Comparison of ENCODE assay signal across 9 mouse cellular contexts in genomic region chr6:87494339-87494738, GRCm38 (mm10). TPM values are rescaled to one million over a fixed set of nuclear protein-coding genes. Genes with fewer than 3 reads are reported as not detected.
DNase-seq lines count a peak whose midpoint lies in the region; TF ChIP-seq lines count a peak whose summit lies in the region.
"Had no signal": no experiment of that assay in that cellular context is flagged by ENCODE, and none has a peak within 500 bp of the region (broad histone marks: within the 10 kb centered on the region; RNA-seq: fewer than 3 reads in every experiment).

No protein-coding gene starts in this region.

- no peak overlapping the region for H3K27ac ChIP-seq in bone marrow macrophage, adult 2 months (ENCODE audit: insufficient read depth, low read depth, low read length)

- peaks cover 47% of the 10 kb centered on the region for H3K4me1 ChIP-seq in bone marrow macrophage, adult 2 months (ENCODE audit: control insufficient read depth, insufficient read depth, low read length)

- no peak for TF ChIP-seq CTCF in bone marrow macrophage, adult 2 months (IDR thresholded peaks at IDR 0.05; ENCODE audit: low read depth, low read length)

- peak; percentile 93 for DNase-seq in heart, adult 11 months
- DNase-seq in heart, postnatal 10 days: no peak
- DNase-seq in kidney, postnatal 10 days: peak; percentile 32
- DNase-seq in lung, postnatal 36 days: peak; percentile 60
- no peak for DNase-seq in left cerebral cortex, postnatal 25 days (ENCODE audit: low spot score in 2 of 2)
- DNase-seq in cerebellum, adult 9-10 months: no peak
- no peak for DNase-seq in gastrocnemius, adult 18-20 months (ENCODE audit: low spot score)
- DNase-seq: gastrocnemius, postnatal 14 days had no signal

- intact Hi-C loops in heart, postnatal 10 days (cut with DNase I): loop anchor here (2.0 kb wide), 1 partner anchor 18 kb away; no protein-coding TSS in a partner anchor
- intact Hi-C loops in left cerebral cortex, postnatal 25 days (cut with DNase I): no loop called here

- peak overlapping the region; percentile 64 for H3K4me3 ChIP-seq in bone marrow macrophage, adult 2 months (ENCODE audit: insufficient read depth, low read length)

- no peak for TF ChIP-seq POLR2A in bone marrow macrophage, adult 2 months (IDR thresholded peaks at IDR 0.05; ENCODE audit: borderline replicate concordance, low read depth, low read length)

RNA-seq across cellular contexts. Expression of gene Arhgap25, which starts 38.7 kb away (rescaled TPM):
- 1 to 10 TPM; 5.2 to 6.5 TPM for total RNA-seq in heart, postnatal 10 days (2021)
- 66.3 and 69.0 TPM in 2 replicates for polyA plus RNA-seq in bone marrow macrophage, adult 2 months (2012; ENCODE audit: insufficient read depth, insufficient read length, missing spikeins)
- total RNA-seq in left cerebral cortex, postnatal 25 days (2021): 10 to 100 TPM in 1 of 2 experiments, 1 to 10 TPM in 1; 7.3 to 10.7 TPM
- total RNA-seq in gastrocnemius, adult 18-20 months (2021): under 1 TPM; 0.57 to 0.87 TPM

Comparison
In these comparisons a context has a peak if more than half of its experiments do, and no peak if none do; other contexts are left out.
1. DNase-seq: peak in heart, adult 11 months (single experiment), kidney, postnatal 10 days (single experiment) and lung, postnatal 36 days (single experiment); none in heart, postnatal 10 days (0 of 2), left cerebral cortex, postnatal 25 days (0 of 2), cerebellum, adult 9-10 months (single experiment) and gastrocnemius, adult 18-20 months (single experiment).